Mouse (Mus musculus) heart, adult 18-20 months (tissue): Measurements from ENCODE around the gene Sacs. TPM values are rescaled to one million over a fixed set of nuclear protein-coding genes. Genes with fewer than 3 reads are reported as not detected.
"Not testable (repeated sequence)": the region's sequence is repeated elsewhere in the genome, so short reads cannot be mapped to it uniquely, and the experiment has no call there.

Experiments used
- DNase-seq, 2 experiments: peaks; one replicate each; pipeline ENCODE4 v3.0.0; 2021 to 2022; ENCODE audit warnings: mixed read lengths in 1 of 2
- long read RNA-seq, 2 experiments: library from polyadenylated mRNA; stranded (forward); transcript quantifications; one replicate each; pipeline ENCODE4 v2.0.0; 2021
- total RNA-seq, 2 experiments: library from RNA; stranded (reverse); gene quantifications; 2 replicates each; pipeline ENCODE4 v1.2.3; 2021

The Sacs gene
- 10 to 100 TPM; 20.9 to 21.0 TPM for total RNA-seq
- long read RNA-seq, experiment 1: 0 reads
- long read RNA-seq, experiment 2, partial matches to known transcripts: 0 of 1 reads
- long read RNA-seq, experiment 2, other reads (novel, unspliced or antisense): 1 of 1 reads

GRCm38 (mm10) chr14:61137994-61138726 lies at the start of gene Sacs:
Gene Sacs, plus strand, starts transcription at chr14:61138457.
- peak; percentile 23 to 39 for DNase-seq

- peak in 1 of 2 experiments; percentile 4 for DNase-seq
Measured at GRCm38 (mm10) chr14:61090955-61091354, 47.3 kb upstream of the Sacs start.

DNA sequence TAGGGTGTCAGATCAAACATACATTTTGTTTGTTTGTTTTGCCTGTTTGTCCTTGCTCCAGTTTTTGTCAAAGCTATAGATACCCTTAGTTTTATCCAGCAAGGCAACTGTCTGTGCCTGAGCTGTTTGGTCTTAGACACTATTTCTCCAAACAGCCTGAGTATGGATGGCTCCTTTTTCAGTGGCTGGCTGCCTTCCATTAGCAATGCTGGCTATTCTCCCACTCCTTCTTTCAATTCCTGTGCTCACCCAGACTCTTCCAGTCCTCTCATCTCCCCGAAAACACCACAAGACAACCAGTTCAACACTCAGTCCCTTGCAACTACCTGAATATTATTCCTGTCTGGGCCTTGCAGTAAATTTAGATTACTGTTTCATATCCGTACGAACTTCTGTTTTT lies 46.2 kb upstream of the Sacs start:
- peak in 1 of 2 experiments; percentile 25 for DNase-seq

DNA sequence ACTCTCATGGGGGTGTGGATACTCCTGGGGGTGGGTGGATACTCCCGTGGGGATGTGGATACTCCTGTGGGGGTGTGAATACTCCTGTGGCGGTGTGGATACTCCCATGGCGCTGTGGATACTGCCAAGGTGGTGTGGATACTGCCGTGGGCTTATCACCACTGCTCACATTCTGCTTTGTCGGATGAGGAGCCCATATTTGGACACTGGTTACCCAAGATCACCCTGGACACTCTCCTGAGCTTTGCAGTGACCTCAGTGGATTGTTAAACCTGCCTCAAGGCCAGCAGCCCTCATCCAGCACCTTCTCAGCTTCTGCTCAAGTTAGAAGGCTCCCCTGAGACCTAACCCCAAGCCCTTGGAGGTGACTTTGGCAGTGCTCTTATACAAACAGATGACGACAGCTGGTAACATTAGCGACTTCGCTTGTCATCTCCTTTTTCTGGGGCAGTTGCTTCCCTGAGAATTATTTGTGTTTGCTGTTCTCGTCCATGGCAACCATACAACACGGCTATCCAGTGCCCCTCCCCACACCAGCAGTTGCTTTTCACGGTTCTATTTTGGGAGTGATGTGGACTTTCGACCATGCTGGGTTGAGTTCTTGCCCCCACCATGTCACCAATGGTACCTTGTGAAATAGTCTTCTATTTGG lies 40.2 kb upstream of the Sacs start:
- DNase-seq: peak; percentile 26 to 41

DNA sequence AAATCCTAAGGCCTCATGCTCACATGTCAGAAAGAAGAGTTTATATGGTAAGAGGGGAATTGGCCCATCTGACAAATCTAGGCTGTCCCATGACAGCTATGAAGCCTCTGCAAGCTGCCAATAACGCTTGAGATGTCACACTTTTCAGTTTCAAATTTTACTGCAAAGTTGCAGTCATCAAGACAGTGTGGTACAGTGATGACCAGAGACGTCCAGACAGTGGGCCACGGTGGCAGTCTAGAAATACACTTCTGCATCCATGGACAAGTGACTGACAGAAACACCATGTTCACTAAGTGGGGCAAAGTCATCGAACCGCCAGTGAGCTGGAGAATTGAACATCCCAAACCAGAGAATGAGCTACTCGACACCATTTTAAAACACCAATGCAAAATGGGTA lies 37.5 kb upstream of the Sacs start:
- DNase-seq: no peak

DNA sequence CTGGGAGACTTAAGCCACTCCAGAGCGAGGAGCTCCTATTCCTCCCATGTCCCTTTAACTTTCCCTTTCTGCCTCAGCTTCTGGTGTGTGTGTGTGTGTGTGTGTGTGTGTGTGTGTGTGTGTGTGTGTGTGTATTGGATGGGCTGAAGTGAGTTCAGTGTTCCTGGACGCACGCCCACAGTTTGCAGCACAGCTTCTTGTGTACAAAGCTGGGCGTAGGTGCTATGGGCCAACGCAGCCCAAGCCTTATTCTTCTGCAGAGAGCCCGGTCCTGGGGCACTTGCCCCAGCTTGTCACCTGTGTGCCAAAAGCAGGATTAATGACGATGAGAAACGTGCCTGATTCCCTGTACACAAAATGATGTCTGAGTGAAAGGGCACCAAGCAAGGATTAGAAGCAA lies 31.9 kb upstream of the Sacs start:
- DNase-seq: no peak

DNA sequence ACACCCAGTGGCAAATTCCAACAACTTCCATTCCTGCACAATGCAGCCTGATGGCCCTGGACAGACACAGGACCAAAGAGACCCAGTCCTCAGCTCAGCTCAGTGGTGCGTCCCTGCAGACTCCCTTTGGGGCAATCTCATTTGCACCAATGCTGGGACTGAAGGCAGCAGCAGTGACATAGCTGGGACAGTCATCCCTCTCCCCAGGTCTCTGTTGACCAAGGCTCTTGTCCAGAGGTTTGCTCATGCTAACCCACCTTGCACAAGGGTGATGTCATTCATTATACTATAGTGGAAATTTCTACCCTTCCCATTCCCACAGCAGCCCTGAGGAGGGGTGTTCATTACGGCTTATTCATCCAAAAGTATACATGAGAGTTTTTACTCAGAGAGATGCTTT lies 29.6 kb upstream of the Sacs start:
- DNase-seq: no peak

GRCm38 (mm10) chr14:61112404-61112803 lies 25.9 kb upstream of the Sacs start:
- DNase-seq: peak; percentile 42 to 87

- DNase-seq: no peak
Measured at GRCm38 (mm10) chr14:61124755-61125154, 13.5 kb upstream of the Sacs start.

DNA sequence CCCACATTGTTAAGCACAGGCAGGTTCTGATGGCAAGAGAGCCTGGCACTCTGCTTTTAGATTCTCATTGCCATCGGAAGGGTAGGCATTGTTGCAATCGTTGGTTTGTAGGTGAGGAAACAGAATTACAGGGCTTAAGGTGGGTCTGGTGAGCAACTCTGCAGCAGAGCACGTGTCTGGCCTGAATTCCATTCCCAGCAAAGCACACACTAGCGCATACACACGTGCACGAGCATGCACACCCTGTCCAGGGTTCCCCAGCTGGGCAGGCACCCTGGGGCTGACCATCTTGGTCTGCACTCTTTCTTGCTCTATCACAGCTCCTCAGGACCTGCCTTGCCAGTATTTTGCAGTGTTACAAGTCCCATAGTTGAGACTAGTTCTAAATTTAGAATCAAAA lies 13.1 kb upstream of the Sacs start:
- DNase-seq: no peak

GRCm38 (mm10) chr14:61127365-61127764 lies 10.9 kb upstream of the Sacs start:
- DNase-seq: not testable (repeated sequence)

GRCm38 (mm10) chr14:61128961-61129507 lies 9.2 kb upstream of the Sacs start:
- no peak for DNase-seq

DNA sequence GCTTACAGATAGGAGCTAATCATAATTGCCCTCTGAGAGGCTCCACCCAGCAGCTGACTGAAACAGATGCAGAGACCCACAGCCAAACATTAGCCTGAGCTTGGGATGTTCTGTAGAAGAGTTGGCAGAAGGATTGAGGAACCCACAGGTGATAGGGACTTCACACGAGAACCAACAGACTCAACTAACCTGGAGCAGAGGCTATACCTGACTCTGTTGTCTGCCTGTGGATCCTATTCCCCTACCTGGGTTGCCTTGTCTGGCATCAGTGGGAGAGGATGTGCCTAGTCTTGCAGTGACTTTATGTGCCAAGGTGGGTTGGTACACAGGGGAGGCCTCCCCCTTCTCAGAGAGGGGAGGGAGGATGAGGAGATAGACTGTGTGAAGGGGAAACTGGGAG lies 5.7 kb upstream of the Sacs start:
- DNase-seq: no peak

GRCm38 (mm10) chr14:61134381-61135030 lies 3.8 kb upstream of the Sacs start:
- no peak for DNase-seq

GRCm38 (mm10) chr14:61137410-61137809 lies 847 bp upstream of the Sacs start:
- DNase-seq: no peak

- no peak for DNase-seq
Measured at GRCm38 (mm10) chr14:61138727-61139067, 440 bp downstream of the Sacs start.

DNA sequence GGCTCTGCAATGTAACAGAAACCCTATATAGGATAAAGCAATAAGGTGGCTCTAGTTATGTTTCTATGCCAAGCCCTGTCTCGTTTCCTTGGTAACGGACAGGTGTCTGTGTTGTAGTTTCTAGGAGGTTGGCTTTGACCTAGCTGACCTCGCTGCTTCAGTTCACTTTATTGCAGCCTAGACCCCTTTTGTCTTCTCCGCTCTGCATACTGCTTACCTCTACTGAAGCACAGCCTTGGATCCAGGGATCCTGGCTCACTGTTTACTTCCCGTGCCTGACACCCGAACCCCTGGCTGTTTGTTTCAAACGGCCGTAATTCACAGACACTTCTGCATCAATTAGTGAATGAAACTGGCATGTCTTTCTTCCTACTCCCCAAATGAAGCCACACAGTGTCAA lies 5.1 kb downstream of the Sacs start:
- DNase-seq: no peak

- no peak for DNase-seq
Measured at GRCm38 (mm10) chr14:61143869-61144268, 5.6 kb downstream of the Sacs start.

DNA sequence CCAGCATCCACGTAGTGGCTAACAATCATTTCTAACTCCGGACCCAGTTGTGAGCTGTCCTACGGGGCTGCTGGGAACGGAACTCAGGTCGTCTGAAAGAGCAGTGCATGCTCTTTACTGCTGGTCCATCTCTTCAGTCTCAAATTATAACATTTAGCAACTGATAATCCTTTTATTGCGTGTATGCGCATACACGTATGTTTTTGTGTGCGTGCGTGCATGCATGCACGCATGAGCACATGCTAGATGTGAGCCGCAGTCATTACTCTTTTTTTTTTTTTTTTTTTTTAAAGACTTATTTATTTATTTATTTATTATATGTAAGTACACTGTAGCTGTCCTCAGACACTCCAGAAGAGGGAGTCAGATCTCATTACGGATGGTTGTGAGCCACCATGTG lies 12.2 kb downstream of the Sacs start:
- DNase-seq: not testable (repeated sequence)

DNA sequence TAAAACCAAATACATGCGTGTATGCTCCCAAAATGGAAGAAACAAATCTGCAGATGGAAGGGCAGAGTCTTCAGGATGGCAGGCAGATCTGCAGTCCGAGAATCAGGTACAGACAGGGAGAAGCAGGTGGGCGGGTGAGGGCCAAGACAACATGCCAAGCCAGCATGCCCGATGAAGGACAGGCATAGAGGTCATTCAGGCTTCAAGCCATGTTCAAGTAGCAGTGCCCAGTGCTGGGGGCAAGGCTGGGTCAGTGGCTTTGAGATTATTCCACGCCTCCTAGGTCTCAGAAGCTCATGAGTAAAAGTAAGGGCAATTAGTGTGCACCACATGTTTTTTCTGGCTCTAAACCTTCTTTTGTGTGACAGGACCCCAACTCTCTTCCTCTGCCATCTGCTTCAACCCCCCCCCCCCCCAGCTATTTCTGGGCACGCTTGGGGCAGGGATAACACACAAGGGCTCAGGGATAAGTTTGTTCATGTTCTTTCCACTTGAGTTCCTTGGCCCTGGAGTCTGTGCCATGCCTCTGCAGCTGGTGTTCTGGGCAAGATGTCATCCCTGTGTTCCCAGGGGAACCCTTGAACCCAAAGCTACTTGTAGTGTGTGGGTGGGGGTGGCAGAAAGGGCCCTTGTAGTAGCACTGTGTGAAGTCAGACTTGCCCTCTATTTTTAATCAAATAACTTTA lies 16.8 kb downstream of the Sacs start:
- peak in 1 of 2 experiments; percentile 42 for DNase-seq

DNA sequence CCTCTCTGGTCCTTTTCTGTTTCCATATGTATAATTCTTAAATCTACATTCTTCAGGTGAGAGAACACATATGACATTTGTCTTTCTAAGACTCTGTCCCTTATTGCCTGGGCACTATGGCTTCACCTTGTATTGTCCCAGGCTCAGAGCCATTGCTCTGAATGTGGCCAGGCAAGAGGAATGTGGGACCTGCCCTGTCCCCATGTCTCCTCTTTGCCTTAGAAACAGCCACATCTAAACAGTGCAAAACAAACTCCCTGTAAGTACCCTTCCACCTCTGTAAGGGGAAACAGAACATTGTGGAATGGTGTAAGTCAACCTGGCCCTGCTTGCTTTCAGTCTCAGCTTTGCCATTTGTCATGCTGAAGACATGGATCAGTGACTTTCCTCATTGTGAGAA lies 17.4 kb downstream of the Sacs start:
- DNase-seq: no peak

DNA sequence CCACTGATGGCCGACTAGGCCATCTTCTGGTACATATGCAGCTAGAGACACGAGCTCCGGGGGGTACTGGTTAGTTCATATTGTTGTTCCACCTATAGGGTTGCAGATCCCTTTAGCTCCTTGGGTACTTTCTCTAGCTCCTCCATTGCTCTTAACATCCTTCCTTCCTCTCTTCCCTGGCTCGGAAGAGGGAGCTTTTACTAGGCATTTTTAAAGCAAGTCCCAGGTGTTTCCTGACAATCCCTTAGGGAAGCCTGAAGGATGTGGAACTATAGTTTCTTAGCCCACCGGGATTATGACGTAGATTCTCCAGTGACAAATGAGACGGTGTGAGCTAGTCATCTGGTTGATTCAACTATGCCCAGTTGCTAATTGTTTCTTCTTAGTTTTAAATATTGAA lies 19.2 kb downstream of the Sacs start:
- DNase-seq: peak in 1 of 2 experiments; percentile 57
